Mouse (Mus musculus) cortical plate, adult 2 months (tissue): ENCODE data around the gene Gprc5c.

ENCODE experiments used
- CTCF ChIP-seq: fragments of 200-500 bp; IDR thresholded peaks from 2 replicates; pipeline ENCODE4 v1.5.1; 2011; ENCODE audit warnings: mild to moderate bottlenecking, control low read depth, low read length; ENCODE audit not compliant: insufficient read depth; ENCODE audit errors: extremely low read depth
- POLR2A ChIP-seq: fragments of 200-500 bp; IDR thresholded peaks from 2 replicates; pipeline ENCODE4 v1.6.1; 2011; ENCODE audit warnings: mild to moderate bottlenecking, low read length, control low read depth; ENCODE audit not compliant: insufficient read depth; ENCODE audit errors: extremely low read depth

DNA sequence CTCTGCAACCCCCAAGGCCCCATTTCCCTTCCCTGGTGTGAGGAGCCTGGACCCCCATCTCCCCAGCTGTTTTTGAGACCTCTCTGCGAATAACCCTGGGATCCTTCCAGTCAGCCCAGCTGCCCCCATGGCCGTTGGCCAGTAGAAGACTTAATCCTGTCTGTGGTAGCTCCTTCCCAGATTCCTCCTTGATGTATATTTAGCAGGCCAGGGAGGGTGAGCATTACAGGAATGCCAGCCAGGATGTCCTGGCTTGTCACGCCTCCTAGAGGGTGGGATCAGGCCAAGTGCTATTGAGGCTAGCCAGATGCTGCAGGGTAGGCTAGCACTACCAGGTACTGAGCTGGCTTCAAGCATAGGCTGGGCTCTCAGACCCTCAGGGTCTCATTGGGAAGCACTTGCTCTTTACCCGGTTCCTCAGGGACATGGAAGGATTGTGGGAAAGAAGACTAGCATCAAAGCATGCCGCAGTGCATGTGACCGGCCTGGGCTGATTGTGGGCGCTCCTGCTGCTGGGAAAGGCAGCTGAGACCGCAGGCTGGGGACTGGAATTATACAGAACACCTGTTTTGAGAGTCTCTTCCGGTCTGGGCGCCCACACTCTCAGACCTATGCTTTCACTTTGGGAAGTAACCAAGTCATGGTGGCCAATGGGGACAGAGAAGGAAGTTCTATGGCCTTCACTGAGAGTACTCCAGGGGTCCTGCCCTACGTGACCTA is 35.9 kb upstream of the Gprc5c start:
- no peak for TF ChIP-seq CTCF
- no peak for TF ChIP-seq POLR2A
